Mouse (Mus musculus) G1E (cell line): ENCODE results near the gene AY358078.

ENCODE experiments used
- CTCF ChIP-seq: IDR thresholded peaks from 2 replicates; pipeline ENCODE4 v1.5.1; 2012; ENCODE audit warnings: low read depth, low read length, inconsistent platforms, mixed read lengths
- GATA1 ChIP-seq: IDR thresholded peaks from 2 replicates; pipeline ENCODE4 v1.6.1; 2012; ENCODE audit warnings: borderline replicate concordance, low read length, inconsistent platforms, mixed read lengths
- GATA2 ChIP-seq: IDR thresholded peaks from 2 replicates; pipeline ENCODE4 v1.6.1; 2012; ENCODE audit warnings: low read depth, low read length, inconsistent platforms, borderline replicate concordance
- POLR2AphosphoS5 ChIP-seq: IDR thresholded peaks from 2 replicates; pipeline ENCODE4 v1.6.1; 2012; ENCODE audit warnings: low read depth, low read length, inconsistent platforms; ENCODE audit not compliant: insufficient replicate concordance
- TAL1 ChIP-seq: conservative IDR thresholded peaks from 2 replicates; pipeline ENCODE4 v1.6.1; 2012; ENCODE audit warnings: low read depth, low read length, inconsistent platforms, mixed read lengths

- TF ChIP-seq CTCF = no peak
- TF ChIP-seq GATA1 = no peak
- TF ChIP-seq TAL1 = no peak
- no peak for TF ChIP-seq GATA2
- TF ChIP-seq POLR2AphosphoS5 = no peak
Measured at GRCm38 (mm10) chr14:51778865-51779481, 20.9 kb upstream of the AY358078 start.
